Mouse (Mus musculus): ENCODE measurements around the gene Chd1l. TPM values are rescaled to one million over a fixed set of nuclear protein-coding genes. Genes with fewer than 3 reads are reported as not detected.

Gene Chd1l
- total RNA-seq, 2 experiments from 2014 or later: 21.1 to 45.9 TPM

GRCm38 (mm10) chr3:97617899-97618298 lies 7.9 kb upstream of the Chd1l start:
- ATAC-seq (replicated peaks; ENCODE audit: poor library complexity): no peak

GRCm38 (mm10) chr3:97617091-97617825 lies 7.3 kb upstream of the Chd1l start:
- no peak for ATAC-seq (replicated peaks; ENCODE audit: poor library complexity)

- ATAC-seq (replicated peaks; ENCODE audit: poor library complexity): peak; percentile 80
Observed at GRCm38 (mm10) chr3:97615933-97616332, 5.9 kb upstream of the Chd1l start.

- no peak for ATAC-seq (replicated peaks; ENCODE audit: poor library complexity)
Observed at GRCm38 (mm10) chr3:97615154-97615553, 5.2 kb upstream of the Chd1l start.

GRCm38 (mm10) chr3:97611021-97611420 lies 1.0 kb upstream of the Chd1l start:
- no peak for ATAC-seq (replicated peaks; ENCODE audit: poor library complexity)

- ATAC-seq (replicated peaks; ENCODE audit: poor library complexity): peak; percentile 60
Observed at GRCm38 (mm10) chr3:97609201-97609844, 680 bp downstream of the Chd1l start.

- peak; percentile 54 for ATAC-seq (replicated peaks; ENCODE audit: poor library complexity)
Observed at GRCm38 (mm10) chr3:97600050-97600832, 9.8 kb downstream of the Chd1l start.

- ATAC-seq (replicated peaks; ENCODE audit: poor library complexity): no peak
Observed at GRCm38 (mm10) chr3:97596796-97597195, 13.2 kb downstream of the Chd1l start.

- no peak for ATAC-seq (replicated peaks; ENCODE audit: poor library complexity)
Observed at GRCm38 (mm10) chr3:97595066-97595465, 14.9 kb downstream of the Chd1l start.

GRCm38 (mm10) chr3:97594140-97594539 lies 15.9 kb downstream of the Chd1l start:
- ATAC-seq (replicated peaks; ENCODE audit: poor library complexity): peak; percentile 58

- ATAC-seq (replicated peaks; ENCODE audit: poor library complexity): no peak
Observed at GRCm38 (mm10) chr3:97593089-97593488, 16.9 kb downstream of the Chd1l start.

- no peak for ATAC-seq (replicated peaks; ENCODE audit: poor library complexity)
Observed at GRCm38 (mm10) chr3:97590699-97591098, 19.3 kb downstream of the Chd1l start.

GRCm38 (mm10) chr3:97587656-97588055 lies 22.3 kb downstream of the Chd1l start:
- no peak for ATAC-seq (replicated peaks; ENCODE audit: poor library complexity)

- peak; percentile 97 for ATAC-seq (replicated peaks; ENCODE audit: poor library complexity)
Observed at GRCm38 (mm10) chr3:97585383-97586160, 24.4 kb downstream of the Chd1l start.

GRCm38 (mm10) chr3:97573807-97574206 lies 36.2 kb downstream of the Chd1l start:
- ATAC-seq (replicated peaks; ENCODE audit: poor library complexity): no peak

- no peak for ATAC-seq (replicated peaks; ENCODE audit: poor library complexity)
Observed at GRCm38 (mm10) chr3:97564588-97564987, 45.4 kb downstream of the Chd1l start.

GRCm38 (mm10) chr3:97558554-97558953 lies 51.4 kb downstream of the Chd1l start:
- no peak for ATAC-seq (replicated peaks; ENCODE audit: poor library complexity)

- ATAC-seq (replicated peaks; ENCODE audit: poor library complexity): no peak
Observed at GRCm38 (mm10) chr3:97546205-97546604, 63.8 kb downstream of the Chd1l start.

- no peak for ATAC-seq (replicated peaks; ENCODE audit: poor library complexity)
Observed at GRCm38 (mm10) chr3:97540171-97540570, 69.8 kb downstream of the Chd1l start.

- no peak for ATAC-seq (replicated peaks; ENCODE audit: poor library complexity)
Observed at GRCm38 (mm10) chr3:97538634-97539033, 71.4 kb downstream of the Chd1l start.

GRCm38 (mm10) chr3:97537006-97537405 lies 73.0 kb downstream of the Chd1l start:
- ATAC-seq (replicated peaks; ENCODE audit: poor library complexity): no peak

Data from megakaryocyte progenitor cell, adult 5-6 weeks (primary cell).